In genomic region chr13:74008948-74009718, GRCm38 (mm10) we compare ENCODE assay signal across 8 mouse cellular contexts. TPM values are rescaled to one million over a fixed set of nuclear protein-coding genes. Genes with fewer than 3 reads are reported as not detected.
DNase-seq lines count a peak whose midpoint lies in the region; ATAC-seq and TF ChIP-seq lines count a peak whose summit lies in the region.

Gene Tppp (plus strand): TSS chr13:74009407.

- no peak for TF ChIP-seq CTCF in embryonic fibroblast, embryonic 13.5 days (IDR thresholded peaks at IDR 0.05; ENCODE audit: borderline replicate concordance, insufficient read depth, low read length)

- peak; percentile 96 for ATAC-seq in limb, embryonic 13.5 days (ENCODE audit: low FRiP score, low read depth)
- peak; percentile 93 for ATAC-seq in midbrain, embryonic 15.5 days (replicated peaks)

- under 1% methylated on average over 53 of the region's 56 CpGs for WGBS in limb, embryonic 13.5 days
- under 1% methylated on average over 53 of the region's 56 CpGs for WGBS in midbrain, embryonic 15.5 days

- peak; percentile 31; the same call in 1 of the 2 replicates for TF ChIP-seq POLR2A in embryonic fibroblast, embryonic 13.5 days (IDR thresholded peaks at IDR 0.05; ENCODE audit: low read depth, low read length)

- H3K27ac ChIP-seq in embryonic fibroblast, embryonic 13.5 days (ENCODE audit: insufficient read depth, low read length) = no peak within 1 kb of the TSS
- no peak within 1 kb of the TSS for H3K27ac ChIP-seq in limb, embryonic 13.5 days
- H3K27ac ChIP-seq in midbrain, embryonic 15.5 days = peak within 1 kb of the TSS; percentile 83

- H3K4me3 ChIP-seq in embryonic fibroblast, embryonic 13.5 days (ENCODE audit: insufficient read depth, low read length) = peak within 1 kb of the TSS; percentile 39
- H3K4me3 ChIP-seq in limb, embryonic 13.5 days = peak within 1 kb of the TSS; percentile 54
- peak within 1 kb of the TSS; percentile 74 for H3K4me3 ChIP-seq in midbrain, embryonic 15.5 days

- H3K9ac ChIP-seq in limb, embryonic 13.5 days = peak within 1 kb of the TSS; percentile 62
- peak within 1 kb of the TSS; percentile 71 for H3K9ac ChIP-seq in midbrain, embryonic 15.5 days

- peak; percentile 89 to 90 for DNase-seq in B cell, adult 2 months
- DNase-seq in brain, adult 2 months (ENCODE audit: low read depth, low spot score) = peak; percentile 98
- DNase-seq in heart, adult 9 months (ENCODE audit: low spot score in 2 of 2) = peak; percentile 95 to 96
- peak; percentile 93 for DNase-seq in kidney, adult 9 months
- DNase-seq in spleen, adult 18-20 months = peak; percentile 77 to 84

- no peaks in the 10 kb centered on the region for H3K36me3 ChIP-seq in limb, embryonic 13.5 days
- no peaks in the 10 kb centered on the region for H3K36me3 ChIP-seq in midbrain, embryonic 15.5 days (replicated peaks)

- H3K9me3 ChIP-seq in limb, embryonic 13.5 days = no peaks in the 10 kb centered on the region
- H3K9me3 ChIP-seq in midbrain, embryonic 15.5 days = no peaks in the 10 kb centered on the region

- no peaks in the 10 kb centered on the region for H3K4me1 ChIP-seq in embryonic fibroblast, embryonic 13.5 days (ENCODE audit: control insufficient read depth, insufficient read depth, low read length)
- H3K4me1 ChIP-seq in limb, embryonic 13.5 days = peaks cover 22% of the 10 kb centered on the region
- peaks cover 16% of the 10 kb centered on the region for H3K4me1 ChIP-seq in midbrain, embryonic 15.5 days

- peaks cover 58% of the 10 kb centered on the region for H3K27me3 ChIP-seq in limb, embryonic 13.5 days
- H3K27me3 ChIP-seq in midbrain, embryonic 15.5 days (replicated peaks) = peaks cover 8% of the 10 kb centered on the region

- peak within 1 kb of the TSS; percentile 99 for H3K4me2 ChIP-seq in limb, embryonic 13.5 days (replicated peaks)
- H3K4me2 ChIP-seq in midbrain, embryonic 15.5 days = peak within 1 kb of the TSS; percentile 91

RNA-seq across cellular contexts. Expression of gene Tppp, which starts in this region (rescaled TPM):
- polyA plus RNA-seq in embryonic fibroblast, embryonic 13.5 days (2011; ENCODE audit: insufficient read length, low read depth, missing spikeins) = 0.13 TPM in 1 of 2 replicates, not detected in the other
- 0.59 and 0.87 TPM in 2 replicates for polyA plus RNA-seq in limb, embryonic 13.5 days (2015; fragmentation: Nextera tagmentation; extraction: Ambion mirVana)
- 11.1 and 12.2 TPM in 2 replicates for polyA plus RNA-seq in midbrain, embryonic 15.5 days (2015; fragmentation: Nextera tagmentation; extraction: Ambion mirVana)

Comparison
In these comparisons a context has a peak if more than half of its experiments do, and no peak if none do; other contexts are left out.
1. Peak in ATAC-seq, H3K4me3 ChIP-seq, H3K9ac ChIP-seq and H3K4me2 ChIP-seq in limb, embryonic 13.5 days; RNA of the gene not detected or under 1 TPM.